Mouse (Mus musculus) testis, adult 2 months (tissue): Measurements from ENCODE around the gene Spc24. TPM values are rescaled to one million over a fixed set of nuclear protein-coding genes. Genes with fewer than 3 reads are reported as not detected.
A peak's percentile ranks its signal among the peaks of the same experiment; 100 is the strongest.

Experiments used
- H3K27ac ChIP-seq: fragments of 200-500 bp; 2 replicates; pipeline ENCODE4 v1.5.1; 2012; ENCODE audit warnings: low read depth, low read length; ENCODE audit not compliant: control insufficient read depth, insufficient read depth
- H3K27me3 ChIP-seq: fragments of 200-500 bp; 2 replicates; pipeline ENCODE4 v1.6.1; 2012; ENCODE audit warnings: mild to moderate bottlenecking, low read length, moderate library complexity; ENCODE audit not compliant: control insufficient read depth, insufficient read depth
- H3K36me3 ChIP-seq: fragments of 200-500 bp; 2 replicates; pipeline ENCODE4 v1.6.1; 2012; ENCODE audit warnings: mild to moderate bottlenecking, low read length; ENCODE audit not compliant: control insufficient read depth, insufficient read depth
- H3K4me1 ChIP-seq: fragments of 200-500 bp; 2 replicates; pipeline ENCODE4 v1.6.1; 2012; ENCODE audit warnings: low read length; ENCODE audit not compliant: control insufficient read depth, insufficient read depth
- H3K4me3 ChIP-seq: fragments of 200-500 bp; 2 replicates; pipeline ENCODE4 v1.5.1; 2012; ENCODE audit warnings: low read depth, mild to moderate bottlenecking, low read length, moderate library complexity, mixed read lengths; ENCODE audit not compliant: control insufficient read depth
- CTCF ChIP-seq: fragments of 200-500 bp; IDR thresholded peaks from 2 replicates; pipeline ENCODE4 v1.5.1; 2012; ENCODE audit warnings: low read depth, mild to moderate bottlenecking, inconsistent platforms, low read length, moderate library complexity; ENCODE audit not compliant: control insufficient read depth, insufficient read depth, insufficient replicate concordance
- POLR2A ChIP-seq: fragments of 200-500 bp; IDR thresholded peaks from 2 replicates; pipeline ENCODE4 v1.6.1; 2012; ENCODE audit warnings: low read depth, mild to moderate bottlenecking, inconsistent platforms, low read length, moderate library complexity; ENCODE audit not compliant: control insufficient read depth
- polyA plus RNA-seq: library from polyadenylated mRNA; depleted of rRNA; stranded (reverse); fragments of >200 nt; gene quantifications from 2 replicates; pipeline ENCODE4 v1.2.3, GENCODE M21; 2012; rRNA removed

Gene Spc24
- polyA plus RNA-seq, 1 experiment, result 16.5 TPM

DNA sequence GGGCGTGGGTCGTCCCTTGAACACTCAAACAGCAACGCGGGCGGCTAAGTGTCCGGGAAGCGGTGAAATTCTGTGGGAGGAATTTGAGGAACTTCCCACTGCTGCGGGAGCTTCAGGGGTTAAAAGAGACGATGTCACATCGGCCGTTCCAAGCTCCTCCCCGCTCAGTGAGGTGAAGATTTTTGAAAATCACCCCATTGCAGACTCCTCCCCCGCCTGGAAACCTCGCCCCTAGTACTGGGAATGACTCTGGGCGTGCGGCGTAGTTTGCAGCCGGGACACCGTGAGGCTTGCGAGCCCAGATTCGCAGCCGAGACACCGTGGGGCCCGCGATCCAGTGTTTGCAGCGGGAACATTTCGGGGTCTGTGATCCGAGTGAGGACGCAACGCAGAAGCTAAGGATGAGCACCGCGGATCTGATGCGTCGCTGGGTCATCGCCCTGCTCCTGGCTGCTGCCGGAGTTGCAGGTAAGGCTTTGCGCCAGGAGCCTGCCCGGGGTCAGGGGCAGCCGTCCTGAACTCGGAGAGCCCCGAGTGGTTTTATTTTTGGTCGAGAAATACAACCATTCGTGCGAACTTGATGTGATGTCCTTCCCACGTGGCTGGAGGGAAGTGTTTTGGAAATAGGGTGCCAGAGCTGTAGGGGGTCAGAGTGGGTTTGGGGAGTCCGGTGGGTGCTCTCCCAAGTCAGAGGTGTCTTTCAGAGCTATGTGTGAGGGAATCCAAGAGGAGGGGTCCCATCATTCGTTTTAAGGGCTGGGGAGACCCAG lies 36.5 kb downstream of the Spc24 start, which contains the start of gene Ldlr:
Gene Ldlr (plus strand): TSS at position 107 of the 770 bp plus-strand sequence.
- Histone ChIP-seq H3K4me1 (peaks cover 15% of the 10 kb centered on the region), H3K27me3 (no peaks in the 10 kb centered on the region), H3K4me3 (peak within 1 kb of the TSS; percentile 77), H3K36me3 (no peaks in the 10 kb centered on the region), H3K27ac (peak within 1 kb of the TSS; percentile 5)
- no peak for TF ChIP-seq CTCF
- TF ChIP-seq POLR2A, result peak; percentile 33; the same call in 1 of the 2 replicates

DNA sequence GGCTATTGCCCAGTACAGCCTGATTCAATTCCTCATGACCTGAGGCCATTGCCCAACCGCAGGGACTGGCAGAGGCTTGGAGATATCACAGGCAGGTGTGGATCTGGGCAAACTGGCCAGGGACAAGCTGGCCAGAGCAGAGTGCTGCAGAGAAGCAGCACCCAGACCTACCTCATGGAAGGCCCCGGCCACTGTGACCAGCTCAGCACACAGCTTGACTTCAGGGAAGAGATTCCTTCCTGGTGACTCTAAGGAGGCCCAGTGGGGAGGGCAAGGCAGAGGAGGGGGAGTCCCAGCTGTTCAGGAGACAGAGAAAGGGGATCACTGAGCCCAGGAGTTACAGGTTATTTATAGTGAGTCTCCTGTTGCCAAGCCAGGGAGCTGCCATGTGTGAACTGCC lies 39.1 kb downstream of the Spc24 start:
- no peaks in the 10 kb centered on the region for H3K27me3 ChIP-seq
- TF ChIP-seq CTCF (no peak), POLR2A (no peak)
- H3K4me1 ChIP-seq, result peaks cover 20% of the 10 kb centered on the region
- no peak overlapping the region for H3K4me3 ChIP-seq
- H3K36me3 ChIP-seq, result no peaks in the 10 kb centered on the region
- no peak overlapping the region for H3K27ac ChIP-seq

DNA sequence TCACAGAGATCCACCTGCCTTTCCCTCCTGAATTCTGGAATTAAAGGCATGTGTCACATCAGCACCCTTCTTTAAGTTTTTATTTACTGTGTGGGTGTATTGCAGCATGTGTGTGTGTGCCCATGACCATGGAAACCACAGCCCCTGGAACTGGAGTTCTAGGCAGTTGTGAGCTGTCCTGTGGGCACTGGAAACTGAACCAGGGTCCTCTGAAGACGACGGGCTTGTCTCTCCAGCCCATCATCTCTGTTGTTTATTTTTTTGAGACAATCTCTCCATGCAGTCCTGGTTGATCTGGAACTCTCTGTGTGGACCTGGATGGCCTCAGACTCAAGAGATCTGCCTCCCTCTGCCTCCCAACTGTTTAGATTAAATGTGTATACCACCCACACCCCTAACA lies 43.1 kb downstream of the Spc24 start:
- no peak for TF ChIP-seq CTCF
- no peak for TF ChIP-seq POLR2A
- no peaks in the 10 kb centered on the region for H3K36me3 ChIP-seq
- H3K4me3 ChIP-seq, result no peak overlapping the region
- no peak overlapping the region for H3K27ac ChIP-seq
- H3K4me1 ChIP-seq, result peaks cover 14% of the 10 kb centered on the region
- no peaks in the 10 kb centered on the region for H3K27me3 ChIP-seq

DNA sequence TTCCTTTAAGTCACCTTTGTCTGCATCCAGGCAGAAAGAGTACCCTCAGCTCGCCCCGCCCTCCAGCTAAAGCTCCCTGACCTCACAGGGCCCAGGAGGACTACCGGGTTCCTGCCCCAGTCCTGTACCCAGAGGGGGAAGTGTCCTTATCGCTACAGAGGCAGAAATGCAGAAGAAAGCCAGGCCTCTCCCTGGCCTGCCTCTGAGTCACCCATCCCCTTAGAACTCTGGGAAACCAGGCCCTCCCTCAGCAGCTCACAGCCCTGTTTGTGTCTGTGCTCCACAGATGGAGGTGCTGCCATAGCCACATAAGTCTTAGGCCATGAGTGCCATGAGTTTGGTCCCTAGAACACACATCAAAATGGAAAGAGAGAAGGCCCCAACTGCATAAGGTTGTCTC lies 44.8 kb downstream of the Spc24 start:
- H3K27ac ChIP-seq, result no peak overlapping the region
- peaks cover 14% of the 10 kb centered on the region for H3K4me1 ChIP-seq
- no peak overlapping the region for H3K4me3 ChIP-seq
- TF ChIP-seq CTCF (no peak), POLR2A (no peak)
- H3K36me3 ChIP-seq, result no peaks in the 10 kb centered on the region
- no peaks in the 10 kb centered on the region for H3K27me3 ChIP-seq

DNA sequence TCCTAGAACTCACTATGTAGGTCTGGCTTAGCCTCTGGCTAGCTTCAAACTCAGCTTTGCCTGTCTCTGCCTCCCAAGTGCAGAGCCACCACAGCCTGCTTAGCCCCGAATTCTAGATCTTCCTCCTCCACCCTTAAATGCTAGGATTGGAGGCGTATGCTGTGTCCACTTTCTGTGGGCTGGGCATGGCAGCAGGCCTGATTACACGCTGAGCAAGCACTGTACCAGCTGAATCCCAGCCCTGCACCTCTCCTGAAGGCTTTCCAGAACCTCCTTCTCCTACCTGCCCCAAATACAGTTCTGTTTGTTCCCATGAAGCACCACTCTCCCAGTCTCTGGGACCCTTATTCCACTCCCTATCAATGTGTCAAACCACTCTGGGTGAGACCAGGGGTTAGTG lies 50.8 kb downstream of the Spc24 start:
- no peaks in the 10 kb centered on the region for H3K36me3 ChIP-seq
- H3K27me3 ChIP-seq, result no peaks in the 10 kb centered on the region
- no peaks in the 10 kb centered on the region; the same call in 1 of the 2 replicates for H3K4me1 ChIP-seq
- no peak overlapping the region for H3K27ac ChIP-seq
- TF ChIP-seq CTCF (no peak), POLR2A (no peak)
- H3K4me3 ChIP-seq, result no peak overlapping the region

DNA sequence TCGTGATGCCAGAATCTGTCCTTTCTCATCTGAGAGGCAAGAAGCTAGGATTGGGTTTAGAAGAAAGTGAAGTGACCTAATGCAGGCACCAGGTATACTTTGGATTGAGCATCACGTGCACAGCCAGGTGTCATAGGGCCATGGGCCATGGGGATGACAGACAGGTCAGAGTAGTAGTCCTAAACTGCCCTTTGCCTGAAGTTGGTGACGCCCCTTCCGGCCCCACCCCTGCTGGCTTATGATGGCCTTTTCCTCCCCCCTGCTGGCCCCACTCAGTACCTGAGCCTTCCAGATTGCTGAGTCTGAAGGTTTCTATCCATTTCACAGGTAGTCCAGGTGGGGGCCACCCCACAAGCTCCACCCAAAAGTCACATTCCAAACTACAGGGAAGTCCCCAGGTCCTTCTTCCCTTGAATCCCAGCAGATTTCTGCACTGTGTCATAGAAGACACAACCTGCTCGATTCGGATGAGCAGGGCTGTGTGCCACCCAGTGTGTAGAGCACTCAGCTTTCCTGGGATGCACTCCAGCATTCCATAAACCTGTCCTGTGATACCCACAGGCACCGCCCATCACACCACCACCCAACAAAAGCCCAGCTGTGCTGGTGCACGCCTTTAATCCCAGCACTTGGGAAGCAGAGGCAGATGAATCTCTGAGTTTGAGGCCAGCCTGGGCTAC lies 53.4 kb downstream of the Spc24 start:
- TF ChIP-seq CTCF (no peak), POLR2A (no peak)
- Histone ChIP-seq H3K4me1 (no peaks in the 10 kb centered on the region), H3K27me3 (no peaks in the 10 kb centered on the region), H3K36me3 (no peaks in the 10 kb centered on the region; the same call in 1 of the 2 replicates), H3K4me3 (no peak overlapping the region), H3K27ac (no peak overlapping the region)

DNA sequence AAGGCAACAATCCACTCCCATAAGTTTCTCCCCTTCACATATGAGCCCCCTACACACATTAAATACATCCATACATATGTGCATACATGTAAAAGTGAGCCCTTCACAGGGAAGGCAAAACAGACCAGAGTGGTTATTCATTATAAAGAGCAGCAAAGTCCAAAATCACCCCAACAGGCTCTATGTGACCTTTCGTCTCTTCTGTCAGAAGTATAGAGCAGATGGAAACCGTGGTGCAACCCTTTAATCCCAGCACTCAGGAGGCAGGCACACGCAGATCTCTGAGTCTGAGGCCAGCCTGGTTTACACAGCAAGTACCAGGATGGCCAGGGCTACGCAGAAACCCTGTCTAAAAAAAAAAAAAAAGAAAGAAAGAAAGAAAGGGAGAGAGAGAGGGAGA lies 54.0 kb downstream of the Spc24 start:
- H3K4me1 ChIP-seq, result no peaks in the 10 kb centered on the region
- H3K27me3 ChIP-seq, result no peaks in the 10 kb centered on the region
- H3K27ac ChIP-seq, result no peak overlapping the region
- no peak for TF ChIP-seq CTCF
- H3K36me3 ChIP-seq, result peaks cover 2% of the 10 kb centered on the region
- H3K4me3 ChIP-seq, result no peak overlapping the region

Other genes starting within 250 kb of the Spc24 start
- gene AB124611, start 234.1 kb downstream of the Spc24 start, polyA plus RNA-seq, result 0.17 and 0.23 TPM in 2 replicates
- 240 and 245 TPM in 2 replicates for gene Carm1, start 213.4 kb downstream of the Spc24 start, polyA plus RNA-seq
- 16.5 and 17.0 TPM in 2 replicates for gene Timm29, start 167.6 kb downstream of the Spc24 start, polyA plus RNA-seq
- gene Yipf2, start 167.5 kb downstream of the Spc24 start, polyA plus RNA-seq, result 33.8 and 35.6 TPM in 2 replicates
- gene Smarca4, start 144.1 kb downstream of the Spc24 start, polyA plus RNA-seq, result 44.4 and 45.4 TPM in 2 replicates
- 2.9 TPM in 2 replicates for gene Ldlr, start 36.8 kb downstream of the Spc24 start, polyA plus RNA-seq
- gene Kank2, start 38.4 kb upstream of the Spc24 start, polyA plus RNA-seq, result 6.7 and 6.9 TPM in 2 replicates
- gene Angptl8, start 75.2 kb upstream of the Spc24 start, polyA plus RNA-seq, result not detected in 2 replicates
- gene Dock6, start 92.3 kb upstream of the Spc24 start, polyA plus RNA-seq, result 41.5 and 46.0 TPM in 2 replicates
- 21.2 and 22.7 TPM in 2 replicates for gene Rab3d, start 157.9 kb upstream of the Spc24 start, polyA plus RNA-seq
- gene Ccdc159, start 167.2 kb upstream of the Spc24 start, polyA plus RNA-seq, result 72.0 and 74.9 TPM in 2 replicates
- 296 and 312 TPM in 2 replicates for gene Tmem205, start 167.3 kb upstream of the Spc24 start, polyA plus RNA-seq
- 33.3 and 39.3 TPM in 2 replicates for gene Plppr2, start 176.7 kb upstream of the Spc24 start, polyA plus RNA-seq
- gene Swsap1, start 195.5 kb upstream of the Spc24 start, polyA plus RNA-seq, result 4.7 and 5.1 TPM in 2 replicates
- 1.5 and 1.9 TPM in 2 replicates for gene Epor, start 203.2 kb upstream of the Spc24 start, polyA plus RNA-seq
- 3.9 and 5.2 TPM in 2 replicates for gene Rgl3, start 229.1 kb upstream of the Spc24 start, polyA plus RNA-seq
- 38.5 and 46.0 TPM in 2 replicates for gene Ccdc151, start 242.3 kb upstream of the Spc24 start, polyA plus RNA-seq
- 41.2 and 43.3 TPM in 2 replicates for gene Prkcsh, start 242.5 kb upstream of the Spc24 start, polyA plus RNA-seq